ENCODE assay signal across 15 mouse cellular contexts in genomic region chr12:98670429-98670828, GRCm38 (mm10). TPM values are rescaled to one million over a fixed set of nuclear protein-coding genes. Genes with fewer than 3 reads are reported as not detected.
A peak's percentile ranks its signal among the peaks of the same experiment; 100 is the strongest.
DNase-seq lines count a peak whose midpoint lies in the region; ATAC-seq and TF ChIP-seq lines count a peak whose summit lies in the region.
"Had no signal": no experiment of that assay in that cellular context is flagged by ENCODE, and none has a peak within 500 bp of the region (broad histone marks: within the 10 kb centered on the region; RNA-seq: fewer than 3 reads in every experiment).

No protein-coding gene starts in this region.

- H3K36me3 ChIP-seq in liver, postnatal 0 days (replicated peaks; ENCODE audit: insufficient read depth, low read length) = no peaks in the 10 kb centered on the region
- H3K36me3 ChIP-seq in liver, embryonic 11.5 days (ENCODE audit: control insufficient read depth, insufficient read depth, low read length) = no peaks in the 10 kb centered on the region

- TF ChIP-seq EP300 in liver, postnatal 0 days (IDR thresholded peaks at IDR 0.05; ENCODE audit: low read depth) = no peak

- TF ChIP-seq CTCF in liver, postnatal 0 days (IDR thresholded peaks at IDR 0.05; ENCODE audit: low read depth) = no peak

- no peak for ATAC-seq in liver, postnatal 0 days
- ATAC-seq in liver, embryonic 11.5 days (replicated peaks; ENCODE audit: low FRiP score) = no peak
- ATAC-seq: forebrain, embryonic 16.5 days; intestine, embryonic 16.5 days had no signal

- no peaks in the 10 kb centered on the region for H3K9me3 ChIP-seq in liver, postnatal 0 days (ENCODE audit: low read length)
- no peaks in the 10 kb centered on the region for H3K9me3 ChIP-seq in liver, embryonic 11.5 days (ENCODE audit: control insufficient read depth, low read length)
- H3K9me3 ChIP-seq: embryonic facial prominence, embryonic 13.5 days; forebrain, embryonic 12.5 days; hindbrain, embryonic 15.5 days; kidney, embryonic 15.5 days had no signal

- no peak overlapping the region for H3K9ac ChIP-seq in liver, postnatal 0 days (replicated peaks)
- no peak overlapping the region for H3K9ac ChIP-seq in liver, embryonic 11.5 days (ENCODE audit: low read depth, low read length)
- H3K9ac ChIP-seq: embryonic facial prominence, embryonic 13.5 days; forebrain, embryonic 12.5 days; hindbrain, embryonic 15.5 days; kidney, embryonic 15.5 days had no signal

- no peak overlapping the region for H3K4me3 ChIP-seq in liver, postnatal 0 days (ENCODE audit: low read depth, low read length)
- H3K4me3 ChIP-seq in liver, embryonic 11.5 days (ENCODE audit: low read depth, low read length) = no peak overlapping the region
- H3K4me3 ChIP-seq: embryonic facial prominence, embryonic 13.5 days; forebrain, embryonic 12.5 days; hindbrain, embryonic 15.5 days; kidney, embryonic 15.5 days had no signal

- H3K27me3 ChIP-seq in liver, postnatal 0 days (ENCODE audit: insufficient read depth, low read length) = no peaks in the 10 kb centered on the region
- no peaks in the 10 kb centered on the region for H3K27me3 ChIP-seq in liver, embryonic 11.5 days (replicated peaks; ENCODE audit: control insufficient read depth, insufficient read depth, low read length)
- H3K27me3 ChIP-seq: CH12.LX; embryonic facial prominence, embryonic 13.5 days; forebrain, embryonic 12.5 days; hindbrain, embryonic 15.5 days; kidney, embryonic 15.5 days had no signal

- H3K4me1 ChIP-seq in liver, postnatal 0 days (ENCODE audit: insufficient read depth) = 0 out of 2 replicates have a peak, but pooled peaks cover 3% of the 10 kb centered on the region
- no peaks in the 10 kb centered on the region; the same call in 1 of the 2 replicates for H3K4me1 ChIP-seq in liver, embryonic 11.5 days (replicated peaks; ENCODE audit: control insufficient read depth, insufficient read depth, low read length)
- H3K4me1 ChIP-seq: forebrain, embryonic 12.5 days; hindbrain, embryonic 15.5 days; kidney, embryonic 15.5 days had no signal

- no peak overlapping the region for H3K27ac ChIP-seq in liver, postnatal 0 days (ENCODE audit: low read depth)
- H3K27ac ChIP-seq in liver, embryonic 11.5 days (ENCODE audit: low read depth, low read length) = no peak overlapping the region
- H3K27ac ChIP-seq: embryonic facial prominence, embryonic 13.5 days; forebrain, embryonic 12.5 days; hindbrain, embryonic 15.5 days; kidney, embryonic 15.5 days had no signal

- DNase-seq in adrenal gland, adult 8-10 months = peak; percentile 15
- no peak for DNase-seq in adrenal gland, postnatal 10 days
- DNase-seq in cerebellum, adult 9-11 months = peak; percentile 39
- DNase-seq in cerebellum, adult 18-20 months = no peak
- peak; percentile 8 for DNase-seq in liver, postnatal 0 days
- DNase-seq in liver, embryonic 11.5 days (ENCODE audit: low spot score) = no peak
- no peak for DNase-seq in thymus, postnatal 0 days (ENCODE audit: low spot score)
- DNase-seq: gastrocnemius, postnatal 14 days had no signal

- WGBS in liver, postnatal 0 days (ENCODE audit: insufficient replicate concordance) = 67% methylated on average over 4 of the region's 4 CpGs
- WGBS in liver, embryonic 11.5 days = 81% methylated on average over 4 of the region's 4 CpGs

- no peak overlapping the region for H3K4me2 ChIP-seq in liver, postnatal 0 days (ENCODE audit: low read depth, low read length)
- H3K4me2 ChIP-seq in liver, embryonic 11.5 days = no peak overlapping the region
- H3K4me2 ChIP-seq: embryonic facial prominence, embryonic 13.5 days; forebrain, embryonic 12.5 days; hindbrain, embryonic 15.5 days; kidney, embryonic 15.5 days had no signal

RNA-seq across cellular contexts. Expression of gene Spata7, which starts 42.5 kb away (rescaled TPM):
- total RNA-seq in adrenal gland, adult 8-10 months (2022) = 10 to 100 TPM; 10.3 to 23.2 (median 14.0) TPM
- 10 to 100 TPM in 1 of 2 experiments, 1 to 10 TPM in 1; 7.7 to 10.8 TPM for total RNA-seq in adrenal gland, postnatal 10 days (2021)
- polyA plus RNA-seq in liver, postnatal 0 days (2015; fragmentation: Nextera tagmentation; extraction: Ambion mirVana) = 1.3 and 1.7 TPM in 2 replicates
- 9.1 and 9.7 TPM in 2 replicates for polyA plus RNA-seq in liver, embryonic 11.5 days (2014; fragmentation: Nextera tagmentation; extraction: Ambion mirVana)
- polyA plus RNA-seq in thymus, postnatal 0 days (2015; fragmentation: Nextera tagmentation; extraction: Ambion mirVana) = 4.7 and 5.6 TPM in 2 replicates

Comparison
In these comparisons a context has a peak if more than half of its experiments do, and no peak if none do; other contexts are left out.
1. DNase-seq: peak in adrenal gland, adult 8-10 months (single experiment), cerebellum, adult 9-11 months (single experiment) and liver, postnatal 0 days (single experiment); none in adrenal gland, postnatal 10 days (single experiment), cerebellum, adult 18-20 months (0 of 2), liver, embryonic 11.5 days (single experiment) and thymus, postnatal 0 days (single experiment).